Mouse (Mus musculus): ENCODE measurements around the gene Zc3h15. TPM values are rescaled to one million over a fixed set of nuclear protein-coding genes. Genes with fewer than 3 reads are reported as not detected.
"Not testable (repeated sequence)": the region's sequence is repeated elsewhere in the genome, so short reads cannot be mapped to it uniquely, and the experiment has no call there.

Zc3h15 gene
- polyA plus RNA-seq, 2 experiments = 97.1 to 110 TPM

GRCm38 (mm10) chr2:83648916-83649315, 4.7 kb downstream of the Zc3h15 start:
- Histone ChIP-seq H3K36me3 (ENCODE audit: control insufficient read depth, insufficient read depth, low read length) (peaks cover 3% of the 10 kb centered on the region), H3K4me1 (ENCODE audit: control insufficient read depth, insufficient read depth, low read length) (peaks cover 9% of the 10 kb centered on the region), H3K9ac (ENCODE audit: low read depth, low read length, severe bottlenecking) (no peak overlapping the region), H3K4me3 (replicated peaks; ENCODE audit: low read length) (no peak overlapping the region), H3K4me2 (replicated peaks; ENCODE audit: low read depth, low read length, severe bottlenecking) (no peak overlapping the region), H3K9me3 (ENCODE audit: control insufficient read depth, low read length) (no peaks in the 10 kb centered on the region), H3K27me3 (ENCODE audit: control insufficient read depth, insufficient read depth, low read length) (no peaks in the 10 kb centered on the region), H3K27ac (replicated peaks; ENCODE audit: low read depth, low read length) (no peak overlapping the region)
- ATAC-seq (ENCODE audit: low FRiP score, low read depth) (no peak), DNase-seq (ENCODE audit: low spot score) (no peak)
- WGBS = 87% methylated on average over 9 of the region's 9 CpGs
- no peak for TF ChIP-seq POLR2A (IDR thresholded peaks at IDR 0.05; ENCODE audit: borderline replicate concordance, extremely low read depth, insufficient read depth, insufficient read length)

DNA sequence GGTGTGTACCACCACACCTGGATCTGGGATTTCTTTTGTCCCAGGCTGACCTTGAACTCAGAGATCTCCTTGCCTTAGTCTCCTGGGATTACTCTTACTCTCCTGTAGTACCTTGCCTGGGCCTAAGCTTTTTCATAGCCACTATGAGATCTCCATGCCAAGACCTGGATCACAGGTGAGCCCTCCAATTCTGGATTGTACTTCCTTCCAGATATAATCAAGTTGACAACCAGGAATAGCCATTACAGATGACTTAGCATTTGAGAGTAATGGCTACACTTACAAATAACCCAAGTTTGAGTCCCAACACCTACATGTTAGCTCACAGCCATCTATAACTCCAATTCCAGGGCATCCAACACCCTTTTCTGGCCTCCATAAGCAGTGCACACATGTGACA, 8.4 kb downstream of the Zc3h15 start:
- Histone ChIP-seq H3K9me3 (ENCODE audit: control insufficient read depth, low read length) (no peaks in the 10 kb centered on the region), H3K27ac (replicated peaks; ENCODE audit: low read depth, low read length) (no peak overlapping the region), H3K27me3 (ENCODE audit: control insufficient read depth, insufficient read depth, low read length) (no peaks in the 10 kb centered on the region), H3K4me1 (ENCODE audit: control insufficient read depth, insufficient read depth, low read length) (no peaks in the 10 kb centered on the region), H3K4me3 (replicated peaks; ENCODE audit: low read length) (no peak overlapping the region), H3K9ac (ENCODE audit: low read depth, low read length, severe bottlenecking) (no peak overlapping the region), H3K36me3 (ENCODE audit: control insufficient read depth, insufficient read depth, low read length) (peaks cover 19% of the 10 kb centered on the region), H3K4me2 (replicated peaks; ENCODE audit: low read depth, low read length, severe bottlenecking) (no peak overlapping the region)
- no peak for DNase-seq (ENCODE audit: low spot score)
- ATAC-seq (ENCODE audit: low FRiP score, low read depth) = no peak
- no peak for TF ChIP-seq POLR2A (IDR thresholded peaks at IDR 0.05; ENCODE audit: borderline replicate concordance, extremely low read depth, insufficient read depth, insufficient read length)

DNA sequence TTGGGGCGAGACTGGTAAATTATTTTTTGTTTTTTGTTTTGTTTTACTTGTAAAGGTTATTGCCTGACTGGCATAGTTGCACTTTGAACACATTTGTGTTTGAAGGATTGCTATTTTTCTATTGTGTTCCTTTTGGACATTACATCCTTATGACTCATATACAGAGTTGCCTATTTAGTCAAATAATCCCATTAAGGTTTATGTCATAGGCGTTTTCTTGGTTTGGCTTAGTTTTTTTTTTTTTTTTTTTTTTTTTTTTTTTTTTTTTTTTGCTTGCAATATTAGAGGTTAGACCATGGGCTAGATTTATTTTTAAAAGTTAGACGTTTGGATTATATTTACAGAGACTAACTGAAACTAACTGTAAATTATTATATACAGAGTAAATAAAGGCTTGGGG, 15.0 kb downstream of the Zc3h15 start:
- H3K4me3 ChIP-seq (replicated peaks; ENCODE audit: low read length) = no peak overlapping the region
- H3K27me3 ChIP-seq (ENCODE audit: control insufficient read depth, insufficient read depth, low read length) = no peaks in the 10 kb centered on the region
- no peak overlapping the region for H3K27ac ChIP-seq (replicated peaks; ENCODE audit: low read depth, low read length)
- WGBS = 83% methylated on average over 3 of the region's 3 CpGs
- no peaks in the 10 kb centered on the region for H3K4me1 ChIP-seq (ENCODE audit: control insufficient read depth, insufficient read depth, low read length)
- TF ChIP-seq POLR2A (IDR thresholded peaks at IDR 0.05; ENCODE audit: borderline replicate concordance, extremely low read depth, insufficient read depth, insufficient read length) = no peak
- H3K4me2 ChIP-seq (replicated peaks; ENCODE audit: low read depth, low read length, severe bottlenecking) = no peak overlapping the region
- no peak for ATAC-seq (ENCODE audit: low FRiP score, low read depth)
- no peaks in the 10 kb centered on the region for H3K9me3 ChIP-seq (ENCODE audit: control insufficient read depth, low read length)
- peaks cover 51% of the 10 kb centered on the region for H3K36me3 ChIP-seq (ENCODE audit: control insufficient read depth, insufficient read depth, low read length)
- H3K9ac ChIP-seq (ENCODE audit: low read depth, low read length, severe bottlenecking) = no peak overlapping the region
- no peak for DNase-seq (ENCODE audit: low spot score)

GRCm38 (mm10) chr2:83660114-83660513, 15.9 kb downstream of the Zc3h15 start:
- Histone ChIP-seq H3K4me2 (replicated peaks; ENCODE audit: low read depth, low read length, severe bottlenecking) (no peak overlapping the region), H3K9me3 (ENCODE audit: control insufficient read depth, low read length) (no peaks in the 10 kb centered on the region), H3K36me3 (ENCODE audit: control insufficient read depth, insufficient read depth, low read length) (peaks cover 49% of the 10 kb centered on the region), H3K27me3 (ENCODE audit: control insufficient read depth, insufficient read depth, low read length) (no peaks in the 10 kb centered on the region), H3K4me1 (ENCODE audit: control insufficient read depth, insufficient read depth, low read length) (no peaks in the 10 kb centered on the region), H3K4me3 (replicated peaks; ENCODE audit: low read length) (no peak overlapping the region), H3K9ac (ENCODE audit: low read depth, low read length, severe bottlenecking) (no peak overlapping the region), H3K27ac (replicated peaks; ENCODE audit: low read depth, low read length) (no peak overlapping the region)
- no peak for DNase-seq (ENCODE audit: low spot score)
- no peak for ATAC-seq (ENCODE audit: low FRiP score, low read depth)
- TF ChIP-seq POLR2A (IDR thresholded peaks at IDR 0.05; ENCODE audit: borderline replicate concordance, extremely low read depth, insufficient read depth, insufficient read length) = no peak
- 78% methylated on average over 1 of the region's 1 CpGs for WGBS

- Histone ChIP-seq H3K9ac (ENCODE audit: low read depth, low read length, severe bottlenecking) (no peak overlapping the region), H3K4me1 (ENCODE audit: control insufficient read depth, insufficient read depth, low read length) (no peaks in the 10 kb centered on the region), H3K27me3 (ENCODE audit: control insufficient read depth, insufficient read depth, low read length) (no peaks in the 10 kb centered on the region), H3K36me3 (ENCODE audit: control insufficient read depth, insufficient read depth, low read length) (peaks cover 44% of the 10 kb centered on the region), H3K4me3 (replicated peaks; ENCODE audit: low read length) (no peak overlapping the region), H3K9me3 (ENCODE audit: control insufficient read depth, low read length) (no peaks in the 10 kb centered on the region), H3K4me2 (replicated peaks; ENCODE audit: low read depth, low read length, severe bottlenecking) (no peak overlapping the region), H3K27ac (replicated peaks; ENCODE audit: low read depth, low read length) (no peak overlapping the region)
- 92% methylated on average over 6 of the region's 6 CpGs for WGBS
- ATAC-seq (ENCODE audit: low FRiP score, low read depth) = no peak
- DNase-seq (ENCODE audit: low spot score) = no peak
- TF ChIP-seq POLR2A (IDR thresholded peaks at IDR 0.05; ENCODE audit: borderline replicate concordance, extremely low read depth, insufficient read depth, insufficient read length) = no peak
Measured at GRCm38 (mm10) chr2:83661351-83661750, 17.1 kb downstream of the Zc3h15 start.

DNA sequence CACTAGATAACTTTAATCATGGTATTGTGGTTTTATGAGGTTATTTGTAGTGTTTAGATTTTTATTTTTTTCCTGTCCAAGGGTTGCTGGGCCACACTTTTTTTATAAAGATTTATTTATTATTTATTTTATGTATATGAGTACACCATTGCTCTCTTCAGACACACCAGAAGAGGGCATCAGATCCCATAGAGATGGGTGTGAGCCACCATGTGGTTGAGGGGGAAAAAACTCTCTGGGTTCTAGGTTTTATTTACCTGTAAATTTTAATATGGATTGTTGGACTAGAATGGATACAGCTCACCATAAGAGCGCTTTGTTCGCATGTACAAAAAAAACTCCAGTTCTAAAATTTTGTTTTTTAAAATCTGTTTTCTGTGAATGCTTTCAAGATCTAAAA, 20.8 kb downstream of the Zc3h15 start:
- peaks cover 35% of the 10 kb centered on the region for H3K36me3 ChIP-seq (ENCODE audit: control insufficient read depth, insufficient read depth, low read length)

More for the DNA sequence above, 20.8 kb downstream of the Zc3h15 start:
- H3K27ac ChIP-seq (replicated peaks; ENCODE audit: low read depth, low read length); H3K27me3 ChIP-seq (ENCODE audit: control insufficient read depth, insufficient read depth, low read length); H3K9me3 ChIP-seq (ENCODE audit: control insufficient read depth, low read length); ATAC-seq (ENCODE audit: low FRiP score, low read depth); H3K4me2 ChIP-seq (replicated peaks; ENCODE audit: low read depth, low read length, severe bottlenecking); H3K9ac ChIP-seq (ENCODE audit: low read depth, low read length, severe bottlenecking); H3K4me1 ChIP-seq (ENCODE audit: control insufficient read depth, insufficient read depth, low read length); DNase-seq (ENCODE audit: low spot score); H3K4me3 ChIP-seq (replicated peaks; ENCODE audit: low read length): not testable (repeated sequence)
- 82% methylated on average over 2 of the region's 2 CpGs for WGBS
